In genomic region chr7:135495303-135495702, GRCm38 (mm10) we compare ENCODE assay signal across 11 mouse cellular contexts. TPM values are rescaled to one million over a fixed set of nuclear protein-coding genes. Genes with fewer than 3 reads are reported as not detected.
DNase-seq lines count a peak whose midpoint lies in the region; ATAC-seq and TF ChIP-seq lines count a peak whose summit lies in the region.
"Had no signal": no experiment of that assay in that cellular context is flagged by ENCODE, and none has a peak within 500 bp of the region (broad histone marks: within the 10 kb centered on the region; RNA-seq: fewer than 3 reads in every experiment).

No protein-coding gene starts in this region.

- intact Hi-C loops in heart, postnatal 10 days (cut with DNase I) = loop anchor here (2.0 kb wide), 1 partner anchor 135 kb away; no protein-coding TSS in a partner anchor

- peak; percentile 68 for TF ChIP-seq CTCF in midbrain, postnatal 0 days (IDR thresholded peaks at IDR 0.05)
- peak; percentile 60 for TF ChIP-seq CTCF in cortical plate, adult 2 months (IDR thresholded peaks at IDR 0.05; ENCODE audit: extremely low read depth, insufficient read depth, low read length)

- no peak overlapping the region for H3K4me2 ChIP-seq in midbrain, postnatal 0 days (ENCODE audit: low read depth, low read length, poor library complexity, severe bottlenecking)
- H3K4me2 ChIP-seq in midbrain, embryonic 16.5 days (ENCODE audit: low read length) = no peak overlapping the region
- H3K4me2 ChIP-seq: limb, embryonic 12.5 days had no signal

- H3K9me3 ChIP-seq in midbrain, postnatal 0 days (ENCODE audit: low read length) = no peaks in the 10 kb centered on the region
- H3K9me3 ChIP-seq in midbrain, embryonic 16.5 days (replicated peaks; ENCODE audit: control insufficient read depth, low read length, poor library complexity, severe bottlenecking) = no peaks in the 10 kb centered on the region
- H3K9me3 ChIP-seq: limb, embryonic 12.5 days had no signal

- H3K27me3 ChIP-seq in midbrain, postnatal 0 days (ENCODE audit: insufficient read depth, low read length) = no peaks in the 10 kb centered on the region
- H3K27me3 ChIP-seq in midbrain, embryonic 16.5 days (ENCODE audit: control insufficient read depth, insufficient read depth, low read depth, low read length) = no peaks in the 10 kb centered on the region
- H3K27me3 ChIP-seq: limb, embryonic 12.5 days had no signal

- 53% methylated on average over 3 of the region's 3 CpGs for WGBS in midbrain, postnatal 0 days
- WGBS in midbrain, embryonic 16.5 days = 54% methylated on average over 3 of the region's 3 CpGs

- H3K4me1 ChIP-seq in midbrain, postnatal 0 days (ENCODE audit: insufficient read depth, low read length) = no peaks in the 10 kb centered on the region
- H3K4me1 ChIP-seq in midbrain, embryonic 16.5 days (ENCODE audit: control insufficient read depth, insufficient read depth, low read length) = no peaks in the 10 kb centered on the region
- H3K4me1 ChIP-seq in cortical plate, adult 2 months (ENCODE audit: control insufficient read depth, insufficient read depth, low read length) = no peaks in the 10 kb centered on the region
- H3K4me1 ChIP-seq: limb, embryonic 12.5 days had no signal

- H3K27ac ChIP-seq in midbrain, postnatal 0 days (ENCODE audit: low read depth, low read length) = no peak overlapping the region
- H3K27ac ChIP-seq in midbrain, embryonic 16.5 days (ENCODE audit: low read length) = no peak overlapping the region
- H3K27ac ChIP-seq in cortical plate, adult 2 months (ENCODE audit: insufficient read depth, low read length) = no peak overlapping the region
- H3K27ac ChIP-seq: limb, embryonic 12.5 days had no signal

- H3K9ac ChIP-seq in midbrain, postnatal 0 days (replicated peaks; ENCODE audit: low read length, poor library complexity, severe bottlenecking) = no peak overlapping the region
- H3K9ac ChIP-seq in midbrain, embryonic 16.5 days (ENCODE audit: low read depth, low read length) = no peak overlapping the region
- H3K9ac ChIP-seq: limb, embryonic 12.5 days had no signal

- no peak for ATAC-seq in midbrain, postnatal 0 days (ENCODE audit: low FRiP score)
- no peak for ATAC-seq in midbrain, embryonic 16.5 days

- H3K36me3 ChIP-seq in midbrain, postnatal 0 days (ENCODE audit: insufficient read depth, low read length) = no peaks in the 10 kb centered on the region
- H3K36me3 ChIP-seq in midbrain, embryonic 16.5 days (ENCODE audit: control insufficient read depth, insufficient read depth, low read length) = no peaks in the 10 kb centered on the region
- H3K36me3 ChIP-seq: limb, embryonic 12.5 days had no signal

- DNase-seq in heart, adult 11 months = peak; percentile 52
- DNase-seq in heart, postnatal 10 days = no peak
- DNase-seq in midbrain, postnatal 0 days (ENCODE audit: low spot score) = peak; percentile 37
- DNase-seq in testis, postnatal 10 days (ENCODE audit: low spot score) = peak; percentile 41
- no peak for DNase-seq in natural killer cell, adult 2 months (ENCODE audit: low spot score in 2 of 2)
- no peak for DNase-seq in Muller cell, postnatal 12 days (ENCODE audit: inconsistent ontology term)

- H3K4me3 ChIP-seq in midbrain, postnatal 0 days (ENCODE audit: low read depth, low read length) = no peak overlapping the region
- no peak overlapping the region for H3K4me3 ChIP-seq in midbrain, embryonic 16.5 days (ENCODE audit: low read depth, low read length)
- H3K4me3 ChIP-seq in cortical plate, adult 2 months (ENCODE audit: insufficient read depth, low read length) = no peak overlapping the region
- H3K4me3 ChIP-seq: limb, embryonic 12.5 days had no signal

- TF ChIP-seq POLR2A in cortical plate, adult 2 months (IDR thresholded peaks at IDR 0.05; ENCODE audit: extremely low read depth, insufficient read depth, low read length) = no peak

RNA-seq across cellular contexts. Expression of gene Clrn3, which starts 33.2 kb away (rescaled TPM):
- total RNA-seq in heart, postnatal 10 days (2021) = not detected
- total RNA-seq in midbrain, postnatal 0 days (2014; rRNA removed) = not detected in 2 replicates
- not detected in 2 replicates for polyA plus RNA-seq in midbrain, postnatal 0 days (2015; fragmentation: Nextera tagmentation; extraction: Ambion mirVana)
- polyA plus RNA-seq in midbrain, embryonic 16.5 days (2015; fragmentation: Nextera tagmentation; extraction: Ambion mirVana) = not detected in 2 replicates
- polyA plus RNA-seq in cortical plate, adult 2 months (2012; rRNA removed) = not detected in 2 replicates
- total RNA-seq: heart, postnatal 14 days had no signal
- polyA plus RNA-seq: limb, embryonic 12.5 days; neural tube, embryonic 11.5 days had no signal

RNA-seq across cellular contexts. Expression of gene Ptpre, which starts 42.0 kb away (rescaled TPM):
- 1 to 10 TPM; 5.0 to 6.1 TPM for total RNA-seq in heart, postnatal 10 days (2021)
- 14.2 and 14.6 TPM in 2 replicates for total RNA-seq in midbrain, postnatal 0 days (2014; rRNA removed)
- 7.2 and 9.2 TPM in 2 replicates for polyA plus RNA-seq in midbrain, postnatal 0 days (2015; fragmentation: Nextera tagmentation; extraction: Ambion mirVana)
- polyA plus RNA-seq in midbrain, embryonic 16.5 days (2015; fragmentation: Nextera tagmentation; extraction: Ambion mirVana) = 7.1 and 7.6 TPM in 2 replicates
- 13.3 and 15.3 TPM in 2 replicates for polyA plus RNA-seq in cortical plate, adult 2 months (2012; rRNA removed)

Comparison
In these comparisons a context has a peak if more than half of its experiments do, and no peak if none do; other contexts are left out.
1. DNase-seq: peak in heart, adult 11 months (single experiment), midbrain, postnatal 0 days (single experiment) and testis, postnatal 10 days (single experiment); none in heart, postnatal 10 days (0 of 2), natural killer cell, adult 2 months (0 of 2) and Muller cell, postnatal 12 days (single experiment).